Mouse (Mus musculus) stomach, embryonic 15.5 days (tissue): ENCODE measurements around the gene March2. TPM values are rescaled to one million over a fixed set of nuclear protein-coding genes. Genes with fewer than 3 reads are reported as not detected.
A peak's percentile ranks its signal among the peaks of the same experiment; 100 is the strongest.

ENCODE experiments used
- ATAC-seq: fragments of 200-750 bp; cut with Nextera tagmentation; 2 replicates; pipeline ENCODE4 v1.8.0; 2017; ENCODE audit warnings: low read depth, moderate number of reproducible peaks, moderate TSS enrichment; ENCODE audit not compliant: insufficient read depth, low FRiP score
- H3K27ac ChIP-seq: fragments of 300-500 bp; sonication (generic); 2 replicates; pipeline ENCODE4 v1.5.1; 2015; ENCODE audit warnings: mild to moderate bottlenecking, inconsistent platforms
- H3K27me3 ChIP-seq: fragments of 300-500 bp; sonication (generic); replicated peaks from 2 replicates; pipeline ENCODE4 v1.6.1; 2015; ENCODE audit warnings: inconsistent platforms
- H3K36me3 ChIP-seq: fragments of 300-500 bp; sonication (generic); 2 replicates; pipeline ENCODE4 v1.6.1; 2015; ENCODE audit warnings: inconsistent platforms
- H3K4me1 ChIP-seq: fragments of 300-500 bp; sonication (generic); 2 replicates; pipeline ENCODE4 v1.6.1; 2015; ENCODE audit warnings: inconsistent platforms
- H3K4me2 ChIP-seq: fragments of 300-500 bp; sonication (generic); 2 replicates; pipeline ENCODE4 v1.6.1; 2015; ENCODE audit warnings: mild to moderate bottlenecking, inconsistent platforms
- H3K4me3 ChIP-seq: fragments of 300-500 bp; sonication (generic); replicated peaks from 2 replicates; pipeline ENCODE4 v1.5.1; 2015; ENCODE audit warnings: inconsistent platforms
- H3K9ac ChIP-seq: fragments of 300-500 bp; sonication (generic); 2 replicates; pipeline ENCODE4 v1.6.1; 2015; ENCODE audit warnings: inconsistent platforms
- H3K9me3 ChIP-seq: fragments of 300-500 bp; sonication (generic); 2 replicates; pipeline ENCODE4 v1.6.1; 2016; ENCODE audit warnings: inconsistent platforms
- WGBS: fragments of 180-500 bp; shearing (Covaris S2); methylation state at CpG from one replicate; pipeline ENCODE4 v1.1.7; 2015; 5-methylcytosine and 5-hydroxymethylcytosine counted together
- polyA plus RNA-seq: library from polyadenylated mRNA; unstranded; fragments of >200 nt; fragmentation: Nextera tagmentation; extraction: Ambion mirVana; gene quantifications from 2 replicates; pipeline ENCODE4 v1.2.1, GENCODE M21; 2015

March2 gene
- 59.8 and 70.8 TPM in 2 replicates for polyA plus RNA-seq

DNA sequence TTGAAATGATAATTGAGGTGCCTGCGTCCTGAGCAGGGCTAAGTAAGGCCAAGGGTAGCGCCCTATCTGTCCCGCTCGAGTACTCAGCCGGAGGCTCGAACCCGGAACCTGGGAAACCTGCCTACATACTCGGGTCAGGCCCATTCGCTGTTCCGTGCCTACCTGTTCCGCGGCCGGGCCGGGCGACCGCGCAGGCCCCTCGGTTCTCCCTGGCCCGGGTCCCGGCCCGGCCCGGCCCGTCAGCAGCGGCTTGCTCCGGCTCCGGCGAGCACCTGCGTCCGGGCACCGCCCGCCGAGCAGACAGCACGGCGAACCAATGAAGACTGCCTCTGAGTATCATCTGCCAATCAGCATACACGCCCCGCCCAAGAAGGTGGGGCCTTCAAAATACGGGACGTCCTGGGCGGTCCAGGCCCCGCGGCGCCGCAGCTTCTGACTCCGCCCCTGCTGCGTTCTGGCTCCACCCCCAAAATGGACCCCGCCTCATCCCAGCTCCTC, at the start of gene March2:
Gene March2, minus strand, starts transcription at position 287 of the 498 bp plus-strand sequence.
- peak; percentile 100 for ATAC-seq
- Histone ChIP-seq H3K4me3 (peak within 1 kb of the TSS; percentile 92), H3K27me3 (no peaks in the 10 kb centered on the region), H3K36me3 (no peaks in the 10 kb centered on the region), H3K4me2 (peak within 1 kb of the TSS; percentile 75), H3K9me3 (no peaks in the 10 kb centered on the region), H3K27ac (no peak within 1 kb of the TSS), H3K4me1 (0 out of 2 replicates have a peak, but pooled peaks cover 7% of the 10 kb centered on the region), H3K9ac (peak within 1 kb of the TSS; percentile 63)
- under 1% methylated on average over 46 of the region's 46 CpGs for WGBS

DNA sequence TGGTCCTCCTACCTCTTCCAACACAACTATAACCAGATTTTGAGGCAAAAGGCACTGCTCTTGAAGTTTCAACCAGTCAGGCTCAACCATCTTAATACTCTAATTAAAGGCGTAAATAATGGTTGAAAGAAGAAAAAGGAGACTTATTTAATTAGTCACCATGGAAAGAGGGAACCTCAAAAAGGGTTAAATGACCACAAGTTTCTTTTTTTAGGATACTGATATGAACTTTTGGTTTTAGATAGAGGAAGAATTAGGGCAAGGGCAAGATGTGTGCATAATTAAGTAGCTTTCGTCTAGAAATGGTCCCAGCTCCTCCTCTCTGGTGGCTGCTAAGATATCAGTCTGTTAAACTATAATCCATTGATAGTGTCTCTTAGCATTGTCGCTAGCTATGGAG, 47.9 kb upstream of the March2 start:
- Histone ChIP-seq H3K4me3 (no peak overlapping the region), H3K27me3 (no peaks in the 10 kb centered on the region), H3K36me3 (no peaks in the 10 kb centered on the region), H3K9me3 (no peaks in the 10 kb centered on the region), H3K4me2 (no peak overlapping the region), H3K4me1 (no peaks in the 10 kb centered on the region), H3K9ac (no peak overlapping the region), H3K27ac (no peak overlapping the region)
- ATAC-seq = no peak
- WGBS = 65% methylated on average over 3 of the region's 3 CpGs

GRCm38 (mm10) chr17:33760255-33761165, 42.0 kb upstream of the March2 start, which contains the start of gene Rab11b:
Gene Rab11b (minus strand): TSS chr17:33760530.
- Histone ChIP-seq H3K9ac (peak within 1 kb of the TSS; percentile 93), H3K4me3 (peak within 1 kb of the TSS; percentile 77), H3K36me3 (no peaks in the 10 kb centered on the region), H3K27me3 (no peaks in the 10 kb centered on the region), H3K4me2 (peak within 1 kb of the TSS; percentile 75), H3K9me3 (no peaks in the 10 kb centered on the region), H3K4me1 (peaks cover 30% of the 10 kb centered on the region; the same call in 1 of the 2 replicates), H3K27ac (peak within 1 kb of the TSS; percentile 100)
- peak; percentile 98 for ATAC-seq
- 3% methylated on average over 35 of the region's 35 CpGs for WGBS

- WGBS = 1% methylated on average over 38 of the region's 38 CpGs
- peak overlapping the region; percentile 77 for H3K4me3 ChIP-seq
- peak overlapping the region; percentile 75 for H3K4me2 ChIP-seq
- H3K27me3 ChIP-seq = no peaks in the 10 kb centered on the region
- H3K27ac ChIP-seq = peak overlapping the region; percentile 100
- peak overlapping the region; percentile 93 for H3K9ac ChIP-seq
- H3K9me3 ChIP-seq = no peaks in the 10 kb centered on the region
- peak; percentile 76 for ATAC-seq
- peaks cover 34% of the 10 kb centered on the region; the same call in 1 of the 2 replicates for H3K4me1 ChIP-seq
- no peaks in the 10 kb centered on the region for H3K36me3 ChIP-seq
Observed at GRCm38 (mm10) chr17:33759767-33760254, 41.3 kb upstream of the March2 start.

DNA sequence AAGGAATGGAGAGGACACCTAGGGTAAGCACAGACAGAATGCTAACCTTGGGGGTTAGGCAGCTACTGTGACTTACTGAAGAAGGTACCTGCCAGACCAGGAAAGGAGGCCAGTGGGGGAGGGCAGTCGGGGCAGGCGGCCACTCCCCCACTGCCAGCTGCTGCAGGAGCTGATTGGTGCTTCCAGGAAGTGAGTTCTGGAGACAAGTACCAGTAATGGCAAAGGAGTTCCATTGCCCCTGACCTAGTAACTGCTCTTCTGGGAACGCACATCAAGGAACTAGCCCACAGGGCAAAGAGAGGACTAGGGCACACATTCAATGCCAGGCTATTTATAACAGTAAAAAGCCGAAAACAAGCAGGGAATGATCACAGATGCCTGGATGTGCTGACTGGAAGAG, 38.8 kb upstream of the March2 start:
- Histone ChIP-seq H3K9me3 (no peaks in the 10 kb centered on the region), H3K9ac (no peak overlapping the region), H3K4me1 (peaks cover 34% of the 10 kb centered on the region; the same call in 1 of the 2 replicates), H3K4me3 (no peak overlapping the region), H3K27ac (no peak overlapping the region), H3K36me3 (no peaks in the 10 kb centered on the region), H3K4me2 (no peak overlapping the region), H3K27me3 (no peaks in the 10 kb centered on the region)
- 69% methylated on average over 4 of the region's 4 CpGs for WGBS
- no peak for ATAC-seq

GRCm38 (mm10) chr17:33756108-33756790, 37.8 kb upstream of the March2 start:
- Histone ChIP-seq H3K27ac (no peak overlapping the region), H3K27me3 (no peaks in the 10 kb centered on the region), H3K36me3 (no peaks in the 10 kb centered on the region), H3K4me3 (no peak overlapping the region), H3K4me1 (peaks cover 34% of the 10 kb centered on the region; the same call in 1 of the 2 replicates), H3K9me3 (no peaks in the 10 kb centered on the region), H3K4me2 (no peak overlapping the region; the same call in 1 of the 2 replicates), H3K9ac (no peak overlapping the region)
- 86% methylated on average over 3 of the region's 3 CpGs for WGBS
- no peak for ATAC-seq

DNA sequence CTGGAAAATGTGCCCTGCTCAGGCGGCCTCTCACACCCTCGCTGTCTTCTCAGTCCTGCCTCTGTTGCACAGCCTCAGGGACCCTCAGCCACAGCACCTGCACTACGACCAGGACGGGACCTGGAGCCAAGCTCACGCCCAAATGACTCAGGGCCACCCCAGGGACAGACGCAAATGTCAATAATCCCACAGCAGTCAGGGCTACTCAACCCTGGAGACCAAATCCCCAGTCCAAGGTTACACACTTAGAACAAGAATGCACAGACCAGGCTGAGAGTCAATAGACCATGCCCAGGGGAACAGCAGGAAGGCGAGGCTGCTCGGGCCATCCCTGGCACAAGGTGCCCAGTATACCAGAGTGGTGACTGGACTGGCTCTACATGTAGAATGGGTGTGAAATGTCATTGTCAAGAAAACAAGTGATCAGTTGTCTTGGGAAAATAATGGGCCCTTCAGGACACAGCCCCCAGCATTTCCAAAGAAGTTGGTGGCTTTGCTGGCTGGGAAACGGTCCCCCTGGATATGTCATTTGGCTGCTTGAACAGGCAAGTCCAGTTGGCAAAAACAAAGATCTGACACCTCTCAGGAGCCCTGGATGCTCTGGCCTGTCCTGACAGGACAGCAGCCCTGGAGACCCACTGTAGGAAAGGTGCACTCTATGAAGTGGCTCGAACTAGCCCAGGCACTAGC, 37.1 kb upstream of the March2 start:
- H3K36me3 ChIP-seq = no peaks in the 10 kb centered on the region
- no peak overlapping the region; the same call in 1 of the 2 replicates for H3K4me2 ChIP-seq
- H3K27me3 ChIP-seq = no peaks in the 10 kb centered on the region
- H3K9me3 ChIP-seq = no peaks in the 10 kb centered on the region
- 71% methylated on average over 10 of the region's 10 CpGs for WGBS
- peaks cover 34% of the 10 kb centered on the region; the same call in 1 of the 2 replicates for H3K4me1 ChIP-seq
- no peak for ATAC-seq
- H3K4me3 ChIP-seq = no peak overlapping the region
- 0 out of 2 replicates have a peak overlapping the region, but pooled peaks have one; percentile 33 for H3K27ac ChIP-seq
- no peak overlapping the region for H3K9ac ChIP-seq

DNA sequence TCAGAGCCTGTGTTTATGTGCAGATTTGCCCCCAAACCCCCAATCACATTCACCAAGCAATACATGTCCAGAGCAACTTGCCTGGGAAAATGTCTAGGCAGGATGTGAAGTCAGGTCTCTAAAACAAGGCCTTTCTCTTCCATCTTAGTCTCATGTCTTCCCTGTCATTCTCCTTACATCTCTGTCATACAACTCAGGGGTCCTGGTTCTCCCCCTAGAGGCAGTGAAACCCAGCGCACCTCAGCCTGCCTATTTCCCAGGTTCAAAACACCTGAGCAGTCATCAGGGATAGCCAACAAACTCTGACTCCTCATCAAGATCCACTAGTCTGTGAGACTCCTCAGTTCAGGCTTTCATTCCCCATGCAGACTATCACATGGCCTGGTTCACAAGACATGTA, 36.2 kb upstream of the March2 start:
- 75% methylated on average over 1 of the region's 1 CpGs for WGBS
- Histone ChIP-seq H3K4me1 (peaks cover 34% of the 10 kb centered on the region; the same call in 1 of the 2 replicates), H3K27me3 (no peaks in the 10 kb centered on the region), H3K36me3 (no peaks in the 10 kb centered on the region), H3K9me3 (no peaks in the 10 kb centered on the region), H3K4me2 (no peak overlapping the region), H3K9ac (no peak overlapping the region), H3K27ac (no peak overlapping the region), H3K4me3 (no peak overlapping the region)
- no peak for ATAC-seq

- Histone ChIP-seq H3K9ac (no peak overlapping the region), H3K27ac (no peak overlapping the region), H3K36me3 (peaks cover 17% of the 10 kb centered on the region), H3K4me2 (no peak overlapping the region), H3K4me3 (no peak overlapping the region), H3K27me3 (no peaks in the 10 kb centered on the region), H3K4me1 (peaks cover 17% of the 10 kb centered on the region; the same call in 1 of the 2 replicates), H3K9me3 (no peaks in the 10 kb centered on the region)
- ATAC-seq = no peak
- WGBS = 88% methylated on average over 2 of the region's 2 CpGs
Observed at GRCm38 (mm10) chr17:33752297-33752696, 33.8 kb upstream of the March2 start.

DNA sequence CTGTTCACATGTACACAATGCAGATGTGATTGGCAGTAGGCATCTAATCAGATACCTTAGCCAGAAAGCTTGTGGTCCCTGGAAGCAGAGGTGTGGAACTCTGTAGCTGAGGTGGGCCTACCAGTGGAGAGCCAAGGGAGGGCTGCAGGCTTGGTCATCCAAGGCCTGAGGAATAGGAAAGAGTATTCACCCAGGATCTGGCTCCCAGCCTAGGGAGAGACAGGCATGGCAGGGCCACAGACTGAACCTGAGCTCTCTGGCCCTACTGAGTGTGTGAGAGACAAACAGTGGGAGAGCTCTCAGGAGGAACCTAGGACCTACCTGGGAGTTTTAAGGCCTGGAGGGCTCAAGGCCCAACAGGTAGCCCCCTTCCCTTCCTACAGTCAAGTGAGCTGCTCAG, 32.7 kb upstream of the March2 start:
- Histone ChIP-seq H3K9me3 (no peaks in the 10 kb centered on the region), H3K9ac (no peak overlapping the region), H3K4me3 (no peak overlapping the region), H3K27me3 (no peaks in the 10 kb centered on the region), H3K4me1 (peaks cover 11% of the 10 kb centered on the region; the same call in 1 of the 2 replicates), H3K36me3 (peaks cover 19% of the 10 kb centered on the region), H3K4me2 (no peak overlapping the region), H3K27ac (no peak overlapping the region)
- ATAC-seq = no peak

- no peak for ATAC-seq
- H3K4me2 ChIP-seq = no peak overlapping the region
- 91% methylated on average over 5 of the region's 5 CpGs for WGBS
- H3K27me3 ChIP-seq = no peaks in the 10 kb centered on the region
- no peak overlapping the region for H3K4me3 ChIP-seq
- no peak overlapping the region for H3K27ac ChIP-seq
- peaks cover 22% of the 10 kb centered on the region for H3K36me3 ChIP-seq
- H3K4me1 ChIP-seq = no peaks in the 10 kb centered on the region
- no peaks in the 10 kb centered on the region for H3K9me3 ChIP-seq
- H3K9ac ChIP-seq = no peak overlapping the region
Observed at GRCm38 (mm10) chr17:33749451-33749850, 31.0 kb upstream of the March2 start.
